Mouse (Mus musculus) forebrain, embryonic 12.5 days (tissue): ENCODE results near the gene Dnm2. TPM values are rescaled to one million over a fixed set of nuclear protein-coding genes. Genes with fewer than 3 reads are reported as not detected.

Experiments
- microRNA-seq: library from miRNA; unstranded; fragments of <30 nt; microRNA quantifications from one replicate; pipeline ENCODE4, GENCODE M21; 2017
- polyA plus RNA-seq: library from polyadenylated mRNA; unstranded; fragments of >200 nt; fragmentation: Nextera tagmentation; extraction: Ambion mirVana; gene quantifications from 2 replicates; pipeline ENCODE4 v1.2.1, GENCODE M21; 2016

The Dnm2 gene
- polyA plus RNA-seq, 1 experiment from 2014 or later = 73.8 TPM

Small RNA genes within 50 kb of the gene (microRNA-seq; reads per million reads assigned to microRNA genes)
- 6.6 reads per million, percentile 22 among the genes with 10 or more reads in this experiment for gene Mir199a-1

Other genes starting within 250 kb of the Dnm2 start
- gene Keap1, start 185.5 kb upstream of the Dnm2 start, polyA plus RNA-seq = 47.5 and 49.6 TPM in 2 replicates
- gene S1pr5, start 176.5 kb upstream of the Dnm2 start, polyA plus RNA-seq = 0.33 and 0.38 TPM in 2 replicates
- 47.4 and 50.7 TPM in 2 replicates for gene Atg4d, start 159.6 kb upstream of the Dnm2 start, polyA plus RNA-seq
- 19.5 and 20.8 TPM in 2 replicates for gene Kri1, start 136.9 kb upstream of the Dnm2 start, polyA plus RNA-seq
- 70.6 and 74.5 TPM in 2 replicates for gene Cdkn2d, start 133.5 kb upstream of the Dnm2 start, polyA plus RNA-seq
- gene Ap1m2, start 112.6 kb upstream of the Dnm2 start, polyA plus RNA-seq = 3.3 TPM in 2 replicates
- 76.9 and 80.1 TPM in 2 replicates for gene Slc44a2, start 104.2 kb upstream of the Dnm2 start, polyA plus RNA-seq
- gene Ilf3, start 57.0 kb upstream of the Dnm2 start, polyA plus RNA-seq = 335 and 363 TPM in 2 replicates
- 43.5 and 50.8 TPM in 2 replicates for gene Qtrt1, start 13.1 kb upstream of the Dnm2 start, polyA plus RNA-seq
- 68.0 and 68.2 TPM in 2 replicates for gene Tmed1, start 85.3 kb downstream of the Dnm2 start, polyA plus RNA-seq
- gene AB124611, start 101.3 kb downstream of the Dnm2 start, polyA plus RNA-seq = 4.9 and 7.2 TPM in 2 replicates
- gene Carm1, start 122.0 kb downstream of the Dnm2 start, polyA plus RNA-seq = 54.7 and 62.5 TPM in 2 replicates
- gene Timm29, start 167.8 kb downstream of the Dnm2 start, polyA plus RNA-seq = 54.5 and 55.9 TPM in 2 replicates
- 17.3 TPM in 2 replicates for gene Yipf2, start 167.9 kb downstream of the Dnm2 start, polyA plus RNA-seq
- gene Smarca4, start 191.3 kb downstream of the Dnm2 start, polyA plus RNA-seq = 184 and 203 TPM in 2 replicates